Mouse (Mus musculus) forebrain, embryonic 13.5 days (tissue): ENCODE measurements at regions not wholly inside any gene's neighbourhood (a gene's known extent, or its start where the extent isn't known, plus 50 kb on each side); places are given as distances from the start of the nearest gene placed in this dataset.

Experiments used
- ATAC-seq: fragments of 200-750 bp; cut with Nextera tagmentation; 2 replicates; pipeline ENCODE4 v1.8.0; 2017
- H3K27ac ChIP-seq: fragments of 300-500 bp; sonication (generic); 2 replicates; pipeline ENCODE4 v1.5.1; 2015; ENCODE audit warnings: inconsistent platforms, mild to moderate bottlenecking, moderate library complexity
- H3K27me3 ChIP-seq: fragments of 300-500 bp; sonication (generic); 2 replicates; pipeline ENCODE4 v1.6.1; 2015; ENCODE audit warnings: mild to moderate bottlenecking, inconsistent platforms
- H3K36me3 ChIP-seq: fragments of 300-500 bp; sonication (generic); 2 replicates; pipeline ENCODE4 v1.6.1; 2015; ENCODE audit warnings: mild to moderate bottlenecking, inconsistent platforms; ENCODE audit not compliant: poor library complexity, severe bottlenecking
- H3K4me1 ChIP-seq: fragments of 300-500 bp; sonication (generic); 2 replicates; pipeline ENCODE4 v1.6.1; 2015; ENCODE audit warnings: inconsistent platforms
- H3K4me2 ChIP-seq: fragments of 300-500 bp; sonication (generic); 2 replicates; pipeline ENCODE4 v1.6.1; 2015; ENCODE audit warnings: inconsistent platforms, mild to moderate bottlenecking, moderate library complexity
- H3K4me3 ChIP-seq: fragments of 300-500 bp; sonication (generic); 2 replicates; pipeline ENCODE4 v1.5.1; 2015; ENCODE audit warnings: mild to moderate bottlenecking, inconsistent platforms
- H3K9ac ChIP-seq: fragments of 300-500 bp; sonication (generic); 2 replicates; pipeline ENCODE4 v1.6.1; 2015; ENCODE audit warnings: mild to moderate bottlenecking, inconsistent platforms
- H3K9me3 ChIP-seq: fragments of 300-500 bp; sonication (generic); replicated peaks from 2 replicates; pipeline ENCODE4 v1.6.1; 2016; ENCODE audit warnings: inconsistent platforms
- WGBS: fragments of 180-500 bp; shearing (Covaris S2); methylation state at CpG from one replicate; pipeline ENCODE4 v1.1.7; 2015; 5-methylcytosine and 5-hydroxymethylcytosine counted together

- no peak overlapping the region for H3K4me2 ChIP-seq
- no peak overlapping the region for H3K9ac ChIP-seq
- 77% methylated on average over 10 of the region's 10 CpGs for WGBS
Measured at GRCm38 (mm10) chr2:167858346-167858745, 73.5 kb upstream of the Ptpn1 start.

GRCm38 (mm10) chr2:167857911-167858310 is 73.9 kb upstream of the Ptpn1 start:
- no peak overlapping the region for H3K27ac ChIP-seq
- H3K4me1 ChIP-seq = peaks cover 11% of the 10 kb centered on the region
- 85% methylated on average over 8 of the region's 8 CpGs for WGBS
- H3K4me3 ChIP-seq = no peak overlapping the region
- no peaks in the 10 kb centered on the region; the same call in 1 of the 2 replicates for H3K27me3 ChIP-seq
- ATAC-seq = no peak
- H3K36me3 ChIP-seq = no peaks in the 10 kb centered on the region
- no peak overlapping the region for H3K4me2 ChIP-seq
- no peak overlapping the region for H3K9ac ChIP-seq
- no peaks in the 10 kb centered on the region for H3K9me3 ChIP-seq

More at GRCm38 (mm10) chr2:167858346-167858745, 73.5 kb upstream of the Ptpn1 start:
- Histone ChIP-seq H3K4me3 (no peak overlapping the region), H3K9me3 (no peaks in the 10 kb centered on the region), H3K36me3 (no peaks in the 10 kb centered on the region), H3K27ac (no peak overlapping the region), H3K27me3 (no peaks in the 10 kb centered on the region; the same call in 1 of the 2 replicates), H3K4me1 (peaks cover 11% of the 10 kb centered on the region)
- no peak for ATAC-seq

GRCm38 (mm10) chr2:167856920-167857475 is 74.9 kb upstream of the Ptpn1 start:
- peaks cover 11% of the 10 kb centered on the region for H3K4me1 ChIP-seq
- H3K27me3 ChIP-seq = no peaks in the 10 kb centered on the region; the same call in 1 of the 2 replicates
- H3K36me3 ChIP-seq = no peaks in the 10 kb centered on the region
- no peaks in the 10 kb centered on the region for H3K9me3 ChIP-seq
- ATAC-seq = no peak
- no peak overlapping the region for H3K4me2 ChIP-seq
- H3K27ac ChIP-seq = no peak overlapping the region
- no peak overlapping the region for H3K9ac ChIP-seq
- no peak overlapping the region for H3K4me3 ChIP-seq
- WGBS = 86% methylated on average over 10 of the region's 10 CpGs

GRCm38 (mm10) chr2:167856020-167856419 is 75.8 kb upstream of the Ptpn1 start:
- WGBS = 39% methylated on average over 3 of the region's 3 CpGs
- ATAC-seq = no peak
- no peaks in the 10 kb centered on the region for H3K36me3 ChIP-seq
- no peaks in the 10 kb centered on the region for H3K9me3 ChIP-seq
- H3K27ac ChIP-seq = no peak overlapping the region
- H3K27me3 ChIP-seq = no peaks in the 10 kb centered on the region
- H3K4me3 ChIP-seq = no peak overlapping the region
- H3K4me2 ChIP-seq = no peak overlapping the region
- no peak overlapping the region for H3K9ac ChIP-seq
- peaks cover 9% of the 10 kb centered on the region for H3K4me1 ChIP-seq

- Histone ChIP-seq H3K27ac (no peak overlapping the region), H3K9me3 (no peaks in the 10 kb centered on the region)
- 92% methylated on average over 1 of the region's 1 CpGs for WGBS
Measured at GRCm38 (mm10) chr2:167854060-167854459, 77.8 kb upstream of the Ptpn1 start.

GRCm38 (mm10) chr2:167853411-167853821 is 78.4 kb upstream of the Ptpn1 start:
- Histone ChIP-seq H3K4me3 (no peak overlapping the region), H3K9me3 (no peaks in the 10 kb centered on the region), H3K4me1 (no peaks in the 10 kb centered on the region), H3K27me3 (no peaks in the 10 kb centered on the region), H3K36me3 (no peaks in the 10 kb centered on the region), H3K4me2 (no peak overlapping the region), H3K9ac (no peak overlapping the region), H3K27ac (no peak overlapping the region)
- ATAC-seq = no peak
- WGBS = 89% methylated on average over 8 of the region's 8 CpGs

More at GRCm38 (mm10) chr2:167854060-167854459, 77.8 kb upstream of the Ptpn1 start:
- H3K9ac ChIP-seq = no peak overlapping the region
- H3K27me3 ChIP-seq = no peaks in the 10 kb centered on the region
- H3K4me1 ChIP-seq = no peaks in the 10 kb centered on the region
- ATAC-seq = no peak
- H3K4me2 ChIP-seq = no peak overlapping the region
- no peaks in the 10 kb centered on the region for H3K36me3 ChIP-seq
- H3K4me3 ChIP-seq = no peak overlapping the region

GRCm38 (mm10) chr2:167852582-167852981 is 79.3 kb upstream of the Ptpn1 start:
- Histone ChIP-seq H3K4me2 (no peak overlapping the region), H3K36me3 (no peaks in the 10 kb centered on the region), H3K27me3 (no peaks in the 10 kb centered on the region), H3K9ac (no peak overlapping the region; the same call in 1 of the 2 replicates), H3K27ac (no peak overlapping the region), H3K4me1 (no peaks in the 10 kb centered on the region), H3K4me3 (no peak overlapping the region), H3K9me3 (no peaks in the 10 kb centered on the region)
- 89% methylated on average over 9 of the region's 9 CpGs for WGBS
- no peak for ATAC-seq

GRCm38 (mm10) chr2:167851216-167851896 is 80.5 kb upstream of the Ptpn1 start:
- no peak for ATAC-seq
- 29% methylated on average over 11 of the region's 11 CpGs for WGBS

GRCm38 (mm10) chr2:167849999-167850552 is 81.8 kb upstream of the Ptpn1 start:
- Histone ChIP-seq H3K27ac (no peak overlapping the region), H3K36me3 (no peaks in the 10 kb centered on the region), H3K4me2 (no peak overlapping the region), H3K9me3 (no peaks in the 10 kb centered on the region), H3K4me1 (no peaks in the 10 kb centered on the region), H3K9ac (no peak overlapping the region), H3K4me3 (no peak overlapping the region), H3K27me3 (no peaks in the 10 kb centered on the region)
- WGBS = 85% methylated on average over 10 of the region's 10 CpGs
- no peak for ATAC-seq

More at GRCm38 (mm10) chr2:167851216-167851896, 80.5 kb upstream of the Ptpn1 start:
- Histone ChIP-seq H3K27me3 (no peaks in the 10 kb centered on the region), H3K36me3 (no peaks in the 10 kb centered on the region), H3K4me3 (no peak overlapping the region), H3K27ac (no peak overlapping the region), H3K9me3 (no peaks in the 10 kb centered on the region), H3K4me1 (no peaks in the 10 kb centered on the region), H3K9ac (no peak overlapping the region), H3K4me2 (no peak overlapping the region)

- Histone ChIP-seq H3K36me3 (no peaks in the 10 kb centered on the region), H3K4me2 (no peak overlapping the region), H3K27me3 (no peaks in the 10 kb centered on the region), H3K4me1 (no peaks in the 10 kb centered on the region), H3K9me3 (no peaks in the 10 kb centered on the region), H3K27ac (no peak overlapping the region), H3K4me3 (no peak overlapping the region), H3K9ac (no peak overlapping the region)
- 80% methylated on average over 7 of the region's 7 CpGs for WGBS
- ATAC-seq = no peak
Measured at GRCm38 (mm10) chr2:167848468-167849440, 83.1 kb upstream of the Ptpn1 start.

GRCm38 (mm10) chr2:167847281-167848077 is 84.4 kb upstream of the Ptpn1 start:
- no peak overlapping the region for H3K4me3 ChIP-seq
- 82% methylated on average over 12 of the region's 12 CpGs for WGBS

More at GRCm38 (mm10) chr2:167847281-167848077, 84.4 kb upstream of the Ptpn1 start:
- Histone ChIP-seq H3K36me3 (no peaks in the 10 kb centered on the region), H3K27me3 (no peaks in the 10 kb centered on the region), H3K4me1 (no peaks in the 10 kb centered on the region), H3K9me3 (no peaks in the 10 kb centered on the region), H3K27ac (no peak overlapping the region), H3K4me2 (no peak overlapping the region), H3K9ac (no peak overlapping the region)
- no peak for ATAC-seq
